Mouse (Mus musculus) ES-Bruce4 (cell line): Measurements from ENCODE around the gene Armcx4. TPM values are rescaled to one million over a fixed set of nuclear protein-coding genes. Genes with fewer than 3 reads are reported as not detected.
A peak's percentile ranks its signal among the peaks of the same experiment; 100 is the strongest.

Experiments
- H3K27ac ChIP-seq: 2 replicates; pipeline ENCODE4 v1.5.1; 2012; ENCODE audit warnings: low read length, inconsistent platforms; ENCODE audit not compliant: insufficient read depth
- H3K27me3 ChIP-seq: 2 replicates; pipeline ENCODE4 v1.6.1; 2012; ENCODE audit warnings: mild to moderate bottlenecking, low read length, inconsistent platforms; ENCODE audit not compliant: control insufficient read depth, poor library complexity, insufficient read depth, severe bottlenecking
- H3K36me3 ChIP-seq: 2 replicates; pipeline ENCODE4 v1.6.1; 2012; ENCODE audit warnings: inconsistent platforms, mild to moderate bottlenecking, low read length, moderate library complexity; ENCODE audit not compliant: control insufficient read depth, poor library complexity, insufficient read depth, severe bottlenecking
- H3K4me1 ChIP-seq: one replicate; pipeline ENCODE4 v1.8.1; 2011; ENCODE audit warnings: low read length; ENCODE audit not compliant: control insufficient read depth, insufficient read depth
- H3K4me3 ChIP-seq: 2 replicates; pipeline ENCODE4 v1.5.1; 2011; ENCODE audit warnings: low read depth, mild to moderate bottlenecking, low read length
- H3K9ac ChIP-seq: 2 replicates; pipeline ENCODE4 v1.6.1; 2012; ENCODE audit warnings: low read depth, mild to moderate bottlenecking, inconsistent platforms; ENCODE audit not compliant: poor library complexity, severe bottlenecking
- H3K9me3 ChIP-seq: replicated peaks from 2 replicates; pipeline ENCODE4 v1.6.1; 2012; ENCODE audit warnings: mild to moderate bottlenecking, low read length, inconsistent platforms; ENCODE audit not compliant: control insufficient read depth, poor library complexity, insufficient read depth, severe bottlenecking
- CTCF ChIP-seq: IDR thresholded peaks from one replicate; pipeline ENCODE4 v1.8.1; 2011; ENCODE audit warnings: low read depth, low read length
- EP300 ChIP-seq: IDR thresholded peaks from 2 replicates; pipeline ENCODE4 v1.6.1; 2011; ENCODE audit warnings: low read depth, low read length; ENCODE audit not compliant: insufficient read depth
- POLR2A ChIP-seq: IDR thresholded peaks from one replicate; pipeline ENCODE4 v1.8.1; 2011; ENCODE audit warnings: low read length; ENCODE audit not compliant: insufficient read depth
- polyA plus RNA-seq: library from polyadenylated mRNA; stranded (reverse); fragments of >200 nt; gene quantifications from 2 replicates; pipeline ENCODE4 v1.2.4, GENCODE M21; 2011; ENCODE audit warnings: low read depth; ENCODE audit not compliant: missing spikeins, insufficient read depth, insufficient read length

Armcx4 gene
- polyA plus RNA-seq, 1 experiment = 11.1 TPM

GRCm38 (mm10) chrX:134661586-134661985 lies 24.7 kb upstream of the Armcx4 start:
- TF ChIP-seq EP300 (no peak), CTCF (no peak), POLR2A (no peak)

DNA sequence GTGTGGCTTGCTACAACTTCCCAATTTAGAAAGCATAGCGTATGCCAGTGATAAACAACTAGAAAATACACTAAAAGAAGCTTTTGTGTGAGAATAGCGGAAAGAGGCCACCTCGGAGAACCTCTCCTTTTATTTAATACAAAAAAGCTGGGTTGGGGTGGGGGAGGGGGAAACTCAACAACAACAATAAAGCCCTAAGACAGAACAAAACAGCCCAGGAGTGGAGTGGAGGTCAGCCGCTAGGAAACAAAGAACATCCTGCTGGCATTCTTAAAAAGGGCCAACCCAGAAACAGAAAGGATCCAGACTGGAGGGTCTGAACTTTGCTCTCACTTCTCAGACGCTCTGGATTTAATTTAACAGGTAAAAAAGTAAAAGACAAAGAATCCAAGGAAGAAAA lies 11.3 kb upstream of the Armcx4 start:
- Histone ChIP-seq H3K9me3 (peaks cover 19% of the 10 kb centered on the region), H3K9ac (no peak overlapping the region), H3K27ac (peak overlapping the region; percentile 36; the same call in 1 of the 2 replicates), H3K27me3 (no peaks in the 10 kb centered on the region), H3K36me3 (no peaks in the 10 kb centered on the region), H3K4me1 (peaks cover 2% of the 10 kb centered on the region), H3K4me3 (no peak overlapping the region)
- TF ChIP-seq EP300 (0 out of 2 replicates have a peak, but pooled peaks have one; percentile 41), POLR2A (no peak)

More at GRCm38 (mm10) chrX:134661586-134661985, 24.7 kb upstream of the Armcx4 start:
- H3K36me3 ChIP-seq = no peaks in the 10 kb centered on the region
- no peaks in the 10 kb centered on the region for H3K27me3 ChIP-seq
- no peaks in the 10 kb centered on the region for H3K9me3 ChIP-seq
- no peak overlapping the region for H3K27ac ChIP-seq
- no peaks in the 10 kb centered on the region for H3K4me1 ChIP-seq
- no peak overlapping the region for H3K4me3 ChIP-seq
- H3K9ac ChIP-seq = no peak overlapping the region

DNA sequence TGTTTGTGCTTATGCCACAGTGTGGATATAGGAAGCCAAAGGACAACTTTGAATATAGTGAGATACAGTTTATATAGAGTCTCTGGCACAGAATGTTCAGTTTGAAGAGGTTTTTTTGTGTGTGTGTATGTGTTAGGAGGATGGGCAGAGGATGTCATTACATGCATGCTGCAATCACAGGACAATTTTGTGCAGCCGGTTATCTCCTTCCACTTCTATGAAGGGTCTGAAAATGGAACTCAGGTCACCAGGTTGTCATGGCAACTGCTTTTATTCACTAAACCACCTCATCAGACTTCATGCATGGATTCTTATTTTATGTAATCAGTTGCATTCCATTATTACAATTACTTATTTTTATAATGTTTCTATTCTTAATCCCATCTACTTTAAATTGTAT lies 10.4 kb upstream of the Armcx4 start:
- 0 out of 2 replicates have a peak overlapping the region, but pooled peaks have one; percentile 36 for H3K27ac ChIP-seq
- TF ChIP-seq EP300 (no peak), POLR2A (no peak), CTCF (no peak)

GRCm38 (mm10) chrX:134684936-134685335 lies 1.4 kb upstream of the Armcx4 start:
- H3K9me3 ChIP-seq = no peaks in the 10 kb centered on the region
- no peaks in the 10 kb centered on the region for H3K27me3 ChIP-seq
- no peaks in the 10 kb centered on the region for H3K4me1 ChIP-seq
- H3K4me3 ChIP-seq = no peak overlapping the region
- no peak for TF ChIP-seq POLR2A
- TF ChIP-seq CTCF = no peak
- TF ChIP-seq EP300 = no peak
- H3K36me3 ChIP-seq = peaks cover 2% of the 10 kb centered on the region; the same call in 1 of the 2 replicates
- no peak overlapping the region for H3K27ac ChIP-seq
- no peak overlapping the region for H3K9ac ChIP-seq

More for the DNA sequence above, 10.4 kb upstream of the Armcx4 start:
- Histone ChIP-seq H3K9ac (no peak overlapping the region), H3K27me3 (no peaks in the 10 kb centered on the region), H3K4me3 (no peak overlapping the region), H3K9me3 (peaks cover 19% of the 10 kb centered on the region), H3K36me3 (no peaks in the 10 kb centered on the region), H3K4me1 (peaks cover 2% of the 10 kb centered on the region)

- peak overlapping the region; percentile 67 for H3K4me3 ChIP-seq
- no peaks in the 10 kb centered on the region for H3K9me3 ChIP-seq
- H3K9ac ChIP-seq = peak overlapping the region; percentile 73
- H3K27me3 ChIP-seq = no peaks in the 10 kb centered on the region
- peaks cover 2% of the 10 kb centered on the region; the same call in 1 of the 2 replicates for H3K36me3 ChIP-seq
- TF ChIP-seq EP300 (no peak), CTCF (no peak), POLR2A (no peak)
- no peaks in the 10 kb centered on the region for H3K4me1 ChIP-seq
- H3K27ac ChIP-seq = no peak overlapping the region
Observed at GRCm38 (mm10) chrX:134686739-134687171, 436 bp downstream of the Armcx4 start.

DNA sequence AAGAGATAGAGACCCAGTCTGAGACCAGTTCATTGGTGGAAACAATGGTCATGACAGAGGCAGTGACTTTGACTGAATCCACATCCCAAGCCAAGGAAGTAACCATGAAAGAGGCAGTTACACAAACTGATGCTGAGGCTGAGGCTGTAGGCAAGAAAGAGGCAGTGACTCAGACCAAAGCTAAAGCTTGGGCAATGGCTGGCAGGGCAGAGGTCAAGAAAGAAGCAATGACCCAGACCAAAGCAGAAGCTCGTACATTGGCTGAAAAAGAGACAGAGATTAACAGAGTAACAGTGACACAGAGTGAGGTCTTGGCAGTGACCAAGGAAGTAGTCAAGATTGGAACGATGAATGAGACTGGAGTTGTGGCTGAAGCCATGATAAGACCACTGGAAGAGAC lies 3.4 kb downstream of the Armcx4 start:
- no peak overlapping the region for H3K27ac ChIP-seq
- peaks cover 2% of the 10 kb centered on the region; the same call in 1 of the 2 replicates for H3K36me3 ChIP-seq
- H3K9ac ChIP-seq = no peak overlapping the region
- no peaks in the 10 kb centered on the region for H3K27me3 ChIP-seq
- TF ChIP-seq CTCF = no peak
- TF ChIP-seq EP300 = no peak
- no peak for TF ChIP-seq POLR2A
- H3K4me3 ChIP-seq = no peak overlapping the region
- no peaks in the 10 kb centered on the region for H3K4me1 ChIP-seq
- H3K9me3 ChIP-seq = no peaks in the 10 kb centered on the region
